Mouse (Mus musculus) neural tube, embryonic 15.5 days (tissue): ENCODE data around the gene Hexb. TPM values are rescaled to one million over a fixed set of nuclear protein-coding genes. Genes with fewer than 3 reads are reported as not detected.

Experiments
- ATAC-seq: fragments of 200-750 bp; cut with Nextera tagmentation; 2 replicates; pipeline ENCODE4 v1.8.0; 2017; ENCODE audit warnings: mild to moderate bottlenecking, moderate TSS enrichment, moderate library complexity; ENCODE audit not compliant: low FRiP score
- H3K27ac ChIP-seq: fragments of 300-500 bp; sonication (generic); replicated peaks from 2 replicates; pipeline ENCODE4 v1.5.1; 2015; ENCODE audit warnings: mild to moderate bottlenecking, inconsistent platforms
- H3K27me3 ChIP-seq: fragments of 300-500 bp; sonication (generic); replicated peaks from 2 replicates; pipeline ENCODE4 v1.6.1; 2015; ENCODE audit warnings: inconsistent platforms
- H3K36me3 ChIP-seq: fragments of 300-500 bp; sonication (generic); 2 replicates; pipeline ENCODE4 v1.6.1; 2015; ENCODE audit warnings: inconsistent platforms
- H3K4me1 ChIP-seq: fragments of 300-500 bp; sonication (generic); 2 replicates; pipeline ENCODE4 v1.6.1; 2015; ENCODE audit warnings: inconsistent platforms
- H3K4me2 ChIP-seq: fragments of 300-500 bp; sonication (generic); 2 replicates; pipeline ENCODE4 v1.6.1; 2015; ENCODE audit warnings: inconsistent platforms, mild to moderate bottlenecking, moderate library complexity
- H3K4me3 ChIP-seq: fragments of 300-500 bp; sonication (generic); replicated peaks from 2 replicates; pipeline ENCODE4 v1.5.1; 2015; ENCODE audit warnings: mild to moderate bottlenecking, inconsistent platforms
- H3K9ac ChIP-seq: fragments of 300-500 bp; sonication (generic); replicated peaks from 2 replicates; pipeline ENCODE4 v1.6.1; 2015; ENCODE audit warnings: mild to moderate bottlenecking, inconsistent platforms
- H3K9me3 ChIP-seq: fragments of 300-500 bp; sonication (generic); replicated peaks from 2 replicates; pipeline ENCODE4 v1.6.1; 2016; ENCODE audit warnings: inconsistent platforms
- WGBS: fragments of 180-500 bp; shearing (Covaris S2); methylation state at CpG from one replicate; pipeline ENCODE4 v1.1.7; 2015; ENCODE audit warnings: mixed read lengths; 5-methylcytosine and 5-hydroxymethylcytosine counted together
- polyA plus RNA-seq: library from polyadenylated mRNA; unstranded; fragments of >200 nt; fragmentation: Nextera tagmentation; extraction: Ambion mirVana; gene quantifications from 2 replicates; pipeline ENCODE4 v1.2.1, GENCODE M21; 2015

Hexb gene
- polyA plus RNA-seq, 1 experiment from 2014 or later = 54.5 TPM

GRCm38 (mm10) chr13:97239343-97240180, 41.4 kb upstream of the Hexb start:
- Histone ChIP-seq H3K4me1 (peaks cover 54% of the 10 kb centered on the region), H3K9ac (peak overlapping the region; percentile 30; the same call in 1 of the 2 replicates), H3K27me3 (no peaks in the 10 kb centered on the region), H3K9me3 (no peaks in the 10 kb centered on the region), H3K27ac (peak overlapping the region; percentile 98), H3K4me3 (peak overlapping the region; percentile 92), H3K4me2 (peak overlapping the region; percentile 92), H3K36me3 (no peaks in the 10 kb centered on the region)
- 5% methylated on average over 23 of the region's 23 CpGs for WGBS
- ATAC-seq = peak; percentile 58

DNA sequence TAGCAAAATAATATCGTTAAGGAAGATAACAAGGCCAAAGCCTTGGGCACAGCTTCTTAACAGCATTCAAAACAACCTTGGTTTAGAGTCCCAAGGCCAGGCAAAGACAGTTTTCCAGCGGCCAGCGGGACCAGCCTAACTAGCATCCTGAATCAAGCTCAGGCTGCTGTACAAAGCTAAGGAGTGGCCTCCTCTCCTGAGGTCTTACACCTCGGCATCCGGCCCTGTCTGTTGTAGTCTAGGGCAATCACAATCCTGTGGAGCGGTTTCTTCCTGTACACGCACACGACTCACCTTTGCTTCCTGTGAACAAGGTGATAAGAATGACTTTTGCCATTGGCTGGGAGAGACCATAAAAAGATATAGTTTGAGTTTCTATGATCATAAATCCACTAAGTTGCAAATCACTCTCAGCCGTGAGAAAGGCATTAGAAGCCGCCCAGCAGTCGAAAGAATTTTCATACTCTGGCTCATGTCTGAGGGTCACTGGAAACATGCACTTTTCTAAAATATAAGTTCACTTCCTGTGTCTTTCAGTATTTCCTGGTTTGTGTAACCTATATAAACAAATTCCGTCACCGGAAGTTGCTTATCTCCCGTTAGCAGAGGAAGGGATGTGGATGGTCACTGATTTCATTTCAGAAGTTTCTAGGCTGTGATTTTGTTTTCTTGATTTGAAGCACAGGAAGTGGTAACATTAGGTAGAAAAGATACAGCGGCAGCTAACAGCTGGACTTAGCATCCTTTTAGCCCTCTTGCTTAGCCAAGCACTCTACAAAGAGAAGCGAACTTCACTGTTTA, 40.2 kb upstream of the Hexb start:
- H3K4me2 ChIP-seq = no peak overlapping the region
- H3K4me3 ChIP-seq = no peak overlapping the region
- WGBS = 53% methylated on average over 16 of the region's 16 CpGs
- no peaks in the 10 kb centered on the region for H3K36me3 ChIP-seq
- H3K9ac ChIP-seq = no peak overlapping the region
- peaks cover 46% of the 10 kb centered on the region for H3K4me1 ChIP-seq
- no peaks in the 10 kb centered on the region for H3K9me3 ChIP-seq
- ATAC-seq = no peak
- H3K27me3 ChIP-seq = no peaks in the 10 kb centered on the region
- peak overlapping the region; percentile 98; the same call in 1 of the 2 replicates for H3K27ac ChIP-seq

- peaks cover 39% of the 10 kb centered on the region for H3K4me1 ChIP-seq
Observed at GRCm38 (mm10) chr13:97237700-97238099, 39.5 kb upstream of the Hexb start.

GRCm38 (mm10) chr13:97235911-97236310, 37.8 kb upstream of the Hexb start:
- Histone ChIP-seq H3K9me3 (no peaks in the 10 kb centered on the region), H3K27ac (no peak overlapping the region), H3K9ac (no peak overlapping the region), H3K36me3 (no peaks in the 10 kb centered on the region), H3K27me3 (no peaks in the 10 kb centered on the region), H3K4me1 (peaks cover 34% of the 10 kb centered on the region), H3K4me2 (no peak overlapping the region), H3K4me3 (no peak overlapping the region)
- WGBS = 44% methylated on average over 6 of the region's 6 CpGs
- ATAC-seq = no peak

More at GRCm38 (mm10) chr13:97237700-97238099, 39.5 kb upstream of the Hexb start:
- H3K27me3 ChIP-seq = no peaks in the 10 kb centered on the region
- no peak overlapping the region for H3K4me2 ChIP-seq
- no peak for ATAC-seq
- no peak overlapping the region for H3K4me3 ChIP-seq
- no peaks in the 10 kb centered on the region for H3K9me3 ChIP-seq
- 32% methylated on average over 3 of the region's 3 CpGs for WGBS
- H3K27ac ChIP-seq = peak overlapping the region; percentile 48; the same call in 1 of the 2 replicates
- H3K36me3 ChIP-seq = no peaks in the 10 kb centered on the region
- no peak overlapping the region for H3K9ac ChIP-seq

GRCm38 (mm10) chr13:97234785-97235417, 36.7 kb upstream of the Hexb start:
- ATAC-seq = peak; percentile 80
- Histone ChIP-seq H3K4me1 (peaks cover 27% of the 10 kb centered on the region), H3K4me3 (peak overlapping the region; percentile 43), H3K9ac (peak overlapping the region; percentile 49), H3K27ac (0 out of 2 replicates have a peak overlapping the region, but pooled peaks have one; percentile 58), H3K4me2 (peak overlapping the region; percentile 72), H3K9me3 (no peaks in the 10 kb centered on the region), H3K27me3 (no peaks in the 10 kb centered on the region), H3K36me3 (no peaks in the 10 kb centered on the region)
- 14% methylated on average over 17 of the region's 17 CpGs for WGBS

DNA sequence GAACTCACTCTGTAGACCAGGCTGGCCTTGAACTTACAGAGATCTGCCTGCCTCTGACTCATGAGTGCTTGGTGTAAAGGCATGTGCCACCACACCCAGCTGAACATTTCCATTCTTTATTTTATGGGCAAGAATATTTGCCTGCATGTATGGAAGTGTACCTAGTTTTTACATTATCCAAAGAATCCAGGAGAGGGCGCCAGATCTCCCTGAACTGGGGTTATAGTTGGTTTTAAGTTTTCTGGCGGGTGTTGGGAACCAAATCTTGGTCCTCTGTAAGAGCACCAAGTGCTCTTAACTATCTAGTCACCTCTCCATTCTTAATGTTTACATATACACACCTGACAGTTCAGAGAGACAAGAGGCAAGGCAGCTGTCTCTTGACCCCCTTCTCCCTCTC, 34.9 kb upstream of the Hexb start:
- Histone ChIP-seq H3K9ac (no peak overlapping the region), H3K4me1 (peaks cover 10% of the 10 kb centered on the region), H3K4me2 (no peak overlapping the region), H3K27me3 (no peaks in the 10 kb centered on the region), H3K36me3 (no peaks in the 10 kb centered on the region), H3K27ac (no peak overlapping the region), H3K9me3 (no peaks in the 10 kb centered on the region), H3K4me3 (no peak overlapping the region)
- ATAC-seq = no peak
- 73% methylated on average over 2 of the region's 2 CpGs for WGBS

DNA sequence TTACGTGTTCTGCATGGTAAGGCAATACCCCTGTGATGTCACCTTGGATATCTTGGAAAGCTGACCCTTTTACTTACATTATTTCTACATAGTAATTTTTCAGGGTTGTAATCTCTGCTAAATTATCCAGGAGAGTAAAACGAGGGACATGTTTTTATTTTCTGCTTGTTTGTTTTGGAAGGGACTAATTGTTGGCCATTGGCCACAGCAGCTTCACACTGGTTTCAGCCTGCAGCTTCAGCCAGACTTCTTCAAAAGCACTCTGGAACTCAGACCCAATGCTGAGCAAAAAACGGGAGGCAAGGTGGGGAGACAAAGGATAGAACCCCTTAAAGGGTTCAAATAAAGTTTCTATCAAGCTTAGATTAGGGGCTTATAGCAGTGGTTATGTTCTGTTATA, 31.9 kb upstream of the Hexb start:
- Histone ChIP-seq H3K27ac (no peak overlapping the region), H3K4me3 (no peak overlapping the region), H3K9me3 (no peaks in the 10 kb centered on the region), H3K36me3 (no peaks in the 10 kb centered on the region), H3K4me2 (no peak overlapping the region), H3K4me1 (peaks cover 4% of the 10 kb centered on the region; the same call in 1 of the 2 replicates), H3K9ac (no peak overlapping the region), H3K27me3 (no peaks in the 10 kb centered on the region)
- no peak for ATAC-seq
- WGBS = 78% methylated on average over 3 of the region's 3 CpGs

DNA sequence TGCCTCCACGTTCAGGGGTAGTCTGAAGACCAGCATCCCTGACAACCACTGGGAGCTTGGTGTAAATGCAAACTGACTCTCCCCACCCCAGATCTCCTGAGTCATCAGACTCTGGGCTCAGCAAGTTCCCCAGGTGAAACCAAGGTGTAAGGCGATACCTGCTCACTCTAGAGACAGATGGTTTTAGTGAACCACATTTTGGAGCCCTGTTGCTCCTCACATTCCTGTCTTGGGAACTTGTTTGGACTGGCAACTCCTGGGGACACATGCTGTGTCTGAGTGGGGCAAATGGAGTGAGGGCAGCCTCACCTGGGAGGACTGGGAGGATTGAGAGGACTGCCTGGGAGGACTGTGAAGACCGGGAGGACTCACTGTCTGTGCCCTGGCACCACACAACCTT, 29.6 kb upstream of the Hexb start:
- Histone ChIP-seq H3K36me3 (no peaks in the 10 kb centered on the region), H3K4me2 (no peak overlapping the region), H3K27ac (no peak overlapping the region), H3K4me1 (no peaks in the 10 kb centered on the region), H3K9me3 (no peaks in the 10 kb centered on the region), H3K9ac (no peak overlapping the region), H3K4me3 (no peak overlapping the region), H3K27me3 (no peaks in the 10 kb centered on the region)
- no peak for ATAC-seq
- 91% methylated on average over 3 of the region's 3 CpGs for WGBS

GRCm38 (mm10) chr13:97225130-97225529, 27.0 kb upstream of the Hexb start:
- no peaks in the 10 kb centered on the region for H3K27me3 ChIP-seq
- no peak overlapping the region for H3K27ac ChIP-seq
- ATAC-seq = no peak
- no peak overlapping the region for H3K4me3 ChIP-seq
- no peaks in the 10 kb centered on the region for H3K9me3 ChIP-seq
- H3K4me2 ChIP-seq = no peak overlapping the region
- 72% methylated on average over 17 of the region's 17 CpGs for WGBS
- H3K9ac ChIP-seq = no peak overlapping the region
- H3K36me3 ChIP-seq = no peaks in the 10 kb centered on the region
- H3K4me1 ChIP-seq = no peaks in the 10 kb centered on the region

DNA sequence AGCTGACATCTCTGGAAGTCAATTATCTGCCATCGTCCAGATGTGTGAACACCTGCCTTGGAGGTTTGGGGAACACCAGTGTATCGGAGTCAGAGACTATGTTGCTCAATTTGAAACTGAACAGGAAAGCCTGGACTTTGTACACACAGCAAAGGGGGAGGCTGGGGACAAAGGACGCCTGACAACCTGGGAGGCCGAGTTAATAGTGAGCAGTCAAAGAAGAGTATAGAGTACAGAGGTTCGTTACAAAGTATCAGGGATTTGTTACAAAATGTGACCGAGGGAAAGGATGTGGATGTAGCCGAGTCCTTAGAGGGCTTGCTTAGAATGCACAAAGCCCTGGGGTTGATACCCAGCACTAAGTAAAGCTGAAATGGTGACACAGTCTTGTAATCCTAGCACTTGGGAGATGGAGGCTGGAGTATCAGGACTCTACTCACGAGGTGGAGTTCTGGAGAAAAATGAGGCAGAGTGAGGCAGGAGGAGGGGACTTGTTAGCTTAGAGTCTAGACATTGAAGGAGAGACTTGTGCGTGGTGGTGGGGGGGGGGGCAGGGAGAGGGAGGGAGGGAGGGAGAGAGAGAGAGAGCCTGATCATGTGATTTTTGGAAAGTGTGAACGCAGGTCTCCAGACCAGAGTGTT, 26.3 kb upstream of the Hexb start:
- ATAC-seq = no peak
- H3K4me3 ChIP-seq = no peak overlapping the region
- H3K4me1 ChIP-seq = no peaks in the 10 kb centered on the region
- H3K4me2 ChIP-seq = no peak overlapping the region
- H3K9me3 ChIP-seq = no peaks in the 10 kb centered on the region
- WGBS = 81% methylated on average over 10 of the region's 10 CpGs
- no peaks in the 10 kb centered on the region for H3K27me3 ChIP-seq
- H3K36me3 ChIP-seq = no peaks in the 10 kb centered on the region
- H3K27ac ChIP-seq = no peak overlapping the region
- no peak overlapping the region for H3K9ac ChIP-seq

DNA sequence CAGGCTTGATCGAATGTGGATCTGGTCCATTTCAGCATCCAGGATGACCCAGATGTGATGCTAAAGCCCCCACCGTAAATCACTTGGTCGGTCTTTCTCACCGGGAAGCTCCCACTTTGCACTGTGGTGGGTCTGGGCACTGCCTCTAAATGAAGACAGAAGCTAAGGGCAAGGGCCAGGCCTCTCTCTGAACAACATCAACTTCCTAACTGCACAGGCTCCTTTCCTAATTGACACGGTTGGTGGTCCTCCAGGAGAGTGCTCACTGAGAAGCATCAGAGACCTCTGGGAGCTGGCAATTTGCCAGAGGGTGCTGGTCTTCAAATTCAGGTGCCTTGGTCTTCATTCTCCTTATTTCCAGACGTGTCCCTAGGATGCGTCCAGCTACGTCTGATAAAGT, 25.7 kb upstream of the Hexb start:
- 73% methylated on average over 8 of the region's 8 CpGs for WGBS
- no peak overlapping the region for H3K27ac ChIP-seq

More for the DNA sequence above, 25.7 kb upstream of the Hexb start:
- no peak for ATAC-seq
- Histone ChIP-seq H3K4me2 (no peak overlapping the region), H3K4me3 (no peak overlapping the region), H3K9ac (no peak overlapping the region), H3K36me3 (no peaks in the 10 kb centered on the region), H3K4me1 (no peaks in the 10 kb centered on the region), H3K9me3 (no peaks in the 10 kb centered on the region), H3K27me3 (no peaks in the 10 kb centered on the region)
